Mouse (Mus musculus) macrophage (primary cell): ENCODE measurements around the gene Capns1. TPM values are rescaled to one million over a fixed set of nuclear protein-coding genes. Genes with fewer than 3 reads are reported as not detected.
"Not testable (repeated sequence)": the region's sequence is repeated elsewhere in the genome, so short reads cannot be mapped to it uniquely, and the experiment has no call there.

Experiments
- H3K27ac ChIP-seq: fragments of 350-480 bp; formaldehyde crosslinking; 2 replicates; pipeline ENCODE4 v1.9.0; 2021
- H3K36me3 ChIP-seq: fragments of 350-480 bp; formaldehyde crosslinking; 2 replicates; pipeline ENCODE4 v1.9.0; 2021; ENCODE audit errors: inconsistent target
- H3K4me3 ChIP-seq: fragments of 350-480 bp; formaldehyde crosslinking; 2 replicates; pipeline ENCODE4 v1.9.0; 2021; ENCODE audit errors: inconsistent target
- H3K79me2 ChIP-seq: fragments of 350-480 bp; formaldehyde crosslinking; 2 replicates; pipeline ENCODE4 v1.9.0; 2021; ENCODE audit errors: inconsistent target
- WGBS: methylation state at CpG from one replicate; pipeline ENCODE4 v1.1.7; 2026; ENCODE audit warnings: inconsistent platforms; ENCODE audit not compliant: missing documents; 5-methylcytosine and 5-hydroxymethylcytosine counted together
- polyA plus RNA-seq: library from polyadenylated mRNA; stranded (reverse); fragments of 250-400 nt; gene quantifications from 3 replicates; pipeline ENCODE4 v1.2.4, GENCODE M21; 2018; ENCODE audit warnings: inconsistent platforms

Capns1 gene
- polyA plus RNA-seq, 1 experiment from 2014 or later, result 602 TPM

DNA sequence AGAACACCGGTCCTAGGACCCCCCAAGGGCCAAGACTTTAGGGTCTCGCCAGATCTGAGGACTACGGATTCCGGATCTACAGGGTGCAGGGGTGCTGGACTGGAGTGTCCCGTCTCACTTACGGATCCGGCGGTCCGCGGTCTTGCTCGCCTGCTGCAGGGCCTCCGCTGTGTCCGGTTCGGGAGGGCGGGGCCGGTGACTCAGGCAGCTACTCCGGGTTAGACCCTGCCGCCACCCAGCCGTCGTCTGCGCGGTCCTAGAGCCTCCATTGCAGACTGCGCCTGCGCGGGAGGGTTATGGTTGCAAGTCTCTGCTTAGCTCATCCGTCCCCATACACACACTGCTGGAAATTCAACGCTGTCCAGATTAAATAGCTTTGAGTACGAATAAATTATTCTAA is 3.7 kb downstream of the Capns1 start:
- H3K4me3 ChIP-seq, result peak overlapping the region; percentile 99
- H3K27ac ChIP-seq, result peak overlapping the region; percentile 94
- peaks cover 44% of the 10 kb centered on the region for H3K79me2 ChIP-seq
- WGBS, result 0% methylated on average over 28 of the region's 28 CpGs
- peaks cover 31% of the 10 kb centered on the region for H3K36me3 ChIP-seq

- WGBS, result under 1% methylated on average over 24 of the region's 26 CpGs
- Histone ChIP-seq H3K27ac (peak overlapping the region; percentile 94), H3K36me3 (peaks cover 32% of the 10 kb centered on the region), H3K79me2 (peaks cover 44% of the 10 kb centered on the region), H3K4me3 (peak overlapping the region; percentile 99)
Measured at GRCm38 (mm10) chr7:30194101-30194831, 4.3 kb downstream of the Capns1 start.

GRCm38 (mm10) chr7:30193581-30194100 is 5.0 kb downstream of the Capns1 start:
- 6% methylated on average over 20 of the region's 26 CpGs for WGBS
- Histone ChIP-seq H3K27ac (peak overlapping the region; percentile 94), H3K4me3 (peak overlapping the region; percentile 99), H3K79me2 (peaks cover 44% of the 10 kb centered on the region), H3K36me3 (peaks cover 38% of the 10 kb centered on the region)

GRCm38 (mm10) chr7:30193013-30193412 is 5.6 kb downstream of the Capns1 start:
- 73% methylated on average over 9 of the region's 9 CpGs for WGBS
- Histone ChIP-seq H3K27ac (no peak overlapping the region; the same call in 1 of the 2 replicates), H3K79me2 (peaks cover 44% of the 10 kb centered on the region), H3K4me3 (peak overlapping the region; percentile 99; the same call in 1 of the 2 replicates), H3K36me3 (peaks cover 44% of the 10 kb centered on the region)

DNA sequence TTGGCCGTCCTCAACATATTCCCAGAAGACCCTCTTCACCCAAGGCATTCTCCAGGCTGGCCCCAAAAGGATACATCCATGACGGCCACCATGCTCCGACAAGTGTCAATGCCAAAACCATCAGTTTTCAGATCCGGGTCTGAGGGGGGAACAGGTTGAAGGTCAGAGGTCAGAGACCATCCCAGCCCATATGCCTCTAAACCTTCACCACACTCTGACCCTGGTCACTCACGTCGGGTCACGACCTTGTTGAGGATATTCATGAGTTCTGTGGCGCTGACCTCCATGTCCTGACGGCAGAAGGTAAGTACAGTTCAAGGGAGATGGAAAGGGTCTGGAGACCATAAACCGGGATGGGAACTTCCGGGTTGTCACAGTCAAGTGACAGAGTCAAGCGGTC is 6.5 kb downstream of the Capns1 start:
- Histone ChIP-seq H3K27ac (no peak overlapping the region), H3K36me3 (peaks cover 54% of the 10 kb centered on the region), H3K4me3 (no peak overlapping the region), H3K79me2 (peaks cover 44% of the 10 kb centered on the region)
- WGBS, result 99% methylated on average over 12 of the region's 12 CpGs

DNA sequence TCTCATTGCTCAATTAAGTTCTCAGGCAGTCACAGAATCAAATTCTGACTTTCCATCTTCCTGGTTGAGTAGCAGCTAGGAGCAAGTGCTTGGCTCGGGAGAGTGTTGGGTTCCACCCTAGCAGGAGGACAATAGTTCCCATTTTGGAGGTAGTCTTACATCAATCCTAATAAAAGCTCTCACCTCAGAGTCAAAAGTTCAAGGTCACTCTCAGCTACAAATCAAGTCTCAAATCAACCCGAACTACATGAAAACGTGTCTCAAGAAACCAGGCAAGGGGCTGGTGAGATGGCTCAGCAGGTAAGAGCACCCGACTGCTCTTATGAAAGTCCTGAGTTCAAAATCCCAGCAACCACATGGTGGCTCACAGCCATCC is 9.5 kb downstream of the Capns1 start:
- peaks cover 37% of the 10 kb centered on the region for H3K79me2 ChIP-seq
- WGBS, result 93% methylated on average over 4 of the region's 4 CpGs
- no peak overlapping the region for H3K27ac ChIP-seq
- H3K4me3 ChIP-seq, result no peak overlapping the region
- H3K36me3 ChIP-seq, result peaks cover 60% of the 10 kb centered on the region

DNA sequence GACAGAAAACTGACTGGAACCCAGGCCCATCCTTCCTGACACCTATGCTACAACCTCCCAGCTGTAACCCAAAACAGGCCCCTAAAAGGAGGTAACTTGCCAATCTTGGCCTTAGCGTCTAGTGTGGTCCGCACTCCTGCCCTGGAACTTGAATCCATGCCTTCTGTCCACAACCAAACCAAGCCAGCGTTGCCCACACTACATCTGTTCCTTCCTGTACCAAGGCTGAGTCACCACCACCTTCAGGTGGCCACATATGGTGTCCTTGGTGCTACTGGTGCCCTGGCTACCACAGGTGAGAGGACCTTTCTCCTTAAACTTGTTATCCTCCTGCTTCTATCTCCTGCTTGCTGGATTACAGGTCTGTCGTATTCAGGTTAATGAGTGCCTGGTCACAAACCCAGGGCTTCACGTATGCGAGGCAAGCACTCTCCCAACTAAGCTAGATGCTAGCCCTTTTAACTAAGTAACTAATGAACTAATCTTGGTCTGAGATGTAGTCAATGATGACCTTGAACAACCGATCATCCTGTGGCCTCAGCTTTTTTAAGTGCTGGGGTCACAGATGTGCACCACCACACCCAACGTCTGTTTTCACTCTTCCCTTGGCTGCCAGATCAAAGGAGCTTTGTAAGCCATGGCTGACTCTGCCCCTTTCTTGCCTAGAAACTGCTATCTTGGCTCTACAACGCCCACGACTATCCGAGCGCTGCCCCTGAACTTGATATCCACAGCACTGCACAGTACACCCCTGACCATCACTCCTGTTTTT is 10.1 kb downstream of the Capns1 start:
- H3K4me3 ChIP-seq, result no peak overlapping the region
- WGBS, result 94% methylated on average over 11 of the region's 12 CpGs
- H3K36me3 ChIP-seq, result peaks cover 60% of the 10 kb centered on the region
- H3K27ac ChIP-seq, result no peak overlapping the region
- peaks cover 33% of the 10 kb centered on the region for H3K79me2 ChIP-seq

GRCm38 (mm10) chr7:30184641-30185348 is 13.8 kb downstream of the Capns1 start:
- Histone ChIP-seq H3K4me3 (peak overlapping the region; percentile 27; the same call in 1 of the 2 replicates), H3K36me3 (peaks cover 28% of the 10 kb centered on the region), H3K79me2 (no peaks in the 10 kb centered on the region), H3K27ac (peak overlapping the region; percentile 52)
- WGBS, result 95% methylated on average over 13 of the region's 13 CpGs

- Histone ChIP-seq H3K4me3 (peak within 1 kb of the TSS; percentile 27), H3K36me3 (peaks cover 24% of the 10 kb centered on the region), H3K79me2 (no peaks in the 10 kb centered on the region), H3K27ac (peak within 1 kb of the TSS; percentile 52)
- 2% methylated on average over 11 of the region's 11 CpGs for WGBS
Measured at GRCm38 (mm10) chr7:30183879-30184289, 14.7 kb downstream of the Capns1 start, which contains the start of gene Cox7a1. Gene Cox7a1, plus strand, starts transcription at chr7:30184144.

DNA sequence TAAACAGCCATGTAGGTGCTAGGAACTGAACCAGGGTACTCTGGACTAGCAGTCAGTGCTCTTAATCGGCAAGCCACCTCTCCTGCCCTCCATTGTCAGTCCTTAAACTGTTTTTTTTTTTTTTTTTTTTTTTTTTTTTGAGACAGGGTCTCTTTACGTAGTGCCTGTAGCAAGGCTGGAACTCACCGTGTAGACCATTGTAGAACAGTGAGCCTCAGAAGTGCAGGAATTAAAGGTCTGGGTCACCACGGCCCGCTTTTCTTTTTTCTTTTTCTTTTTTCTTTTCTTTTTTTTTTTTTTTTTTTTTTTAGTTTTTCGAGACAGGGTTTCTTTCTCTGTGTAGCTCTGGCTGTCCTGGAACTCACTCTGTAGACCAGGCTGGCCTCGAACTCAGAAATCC is 15.4 kb downstream of the Capns1 start:
- H3K27ac ChIP-seq, H3K79me2 ChIP-seq, H3K4me3 ChIP-seq: not testable (repeated sequence)
- peaks cover 24% of the 10 kb centered on the region for H3K36me3 ChIP-seq
- WGBS, result 86% methylated on average over 3 of the region's 7 CpGs

DNA sequence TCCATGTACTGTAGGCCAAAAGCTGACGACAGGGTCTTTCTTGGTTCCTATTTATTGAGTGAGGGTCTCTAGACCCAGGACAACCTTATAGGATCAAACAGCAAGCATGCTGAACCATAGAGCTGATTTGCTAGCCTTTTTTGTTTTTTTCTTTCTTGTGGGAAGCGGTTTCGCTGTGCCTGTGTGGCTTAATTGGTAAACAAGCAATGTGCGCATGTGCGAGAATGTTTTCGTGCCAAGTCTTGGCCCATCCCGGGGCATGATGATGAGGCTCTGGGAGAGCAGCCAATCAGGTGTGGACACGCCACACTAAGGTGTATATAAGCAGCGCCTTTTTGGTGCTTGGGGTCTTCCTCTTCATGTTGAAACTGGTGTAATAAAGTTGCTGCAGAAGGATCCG is 16.7 kb downstream of the Capns1 start:
- 90% methylated on average over 10 of the region's 10 CpGs for WGBS
- H3K4me3 ChIP-seq, H3K27ac ChIP-seq, H3K79me2 ChIP-seq: not testable (repeated sequence)
- peaks cover 19% of the 10 kb centered on the region for H3K36me3 ChIP-seq

- H3K36me3 ChIP-seq, result peaks cover 14% of the 10 kb centered on the region; the same call in 1 of the 2 replicates
- 4% methylated on average over 4 of the region's 4 CpGs for WGBS
- no peak overlapping the region for H3K4me3 ChIP-seq
- H3K79me2 ChIP-seq, result no peaks in the 10 kb centered on the region
- H3K27ac ChIP-seq, result no peak overlapping the region
Measured at GRCm38 (mm10) chr7:30181308-30181707, 17.3 kb downstream of the Capns1 start.

DNA sequence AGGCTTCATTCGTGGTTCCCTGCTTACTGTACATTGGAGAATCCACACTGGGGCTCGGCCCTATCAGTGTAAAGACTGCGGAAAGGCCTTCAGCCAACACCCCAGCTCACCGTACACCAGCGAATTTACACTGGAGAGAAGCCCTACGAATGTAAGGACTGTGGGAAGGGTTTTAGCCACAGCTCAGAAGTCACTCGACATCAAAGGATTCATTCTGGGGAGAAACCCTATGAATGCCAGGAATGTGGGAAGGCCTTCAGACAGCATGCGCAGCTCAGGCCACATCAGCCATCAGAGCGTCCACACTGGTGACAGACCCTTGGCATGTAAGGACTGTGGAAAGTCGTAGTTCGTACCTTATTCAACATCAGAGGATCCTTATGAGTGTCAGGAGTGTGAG is 20.4 kb downstream of the Capns1 start:
- Histone ChIP-seq H3K36me3 (peaks cover 14% of the 10 kb centered on the region; the same call in 1 of the 2 replicates), H3K79me2 (no peaks in the 10 kb centered on the region), H3K27ac (no peak overlapping the region), H3K4me3 (no peak overlapping the region)
- 97% methylated on average over 11 of the region's 11 CpGs for WGBS

DNA sequence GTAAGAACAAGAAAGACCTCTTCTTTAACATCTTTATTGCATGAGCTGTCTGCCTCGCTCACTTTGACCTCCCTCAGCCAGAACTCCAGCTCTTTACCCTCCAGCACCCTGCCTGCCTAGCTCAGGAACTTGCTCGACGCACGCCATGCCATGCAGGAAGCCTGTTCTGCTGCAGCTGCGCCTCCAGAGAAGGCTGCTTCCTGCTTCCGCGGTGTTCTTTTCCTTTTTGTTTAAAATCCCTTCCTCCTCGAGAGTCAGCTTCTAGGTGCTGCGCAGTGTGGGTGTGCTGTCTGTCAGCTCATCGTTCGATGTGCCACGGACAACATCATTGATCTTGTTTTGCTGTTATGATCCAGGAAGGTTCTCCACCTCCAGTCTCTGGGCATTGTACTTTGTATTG is 22.1 kb downstream of the Capns1 start:
- no peak overlapping the region for H3K4me3 ChIP-seq
- 36% methylated on average over 12 of the region's 12 CpGs for WGBS
- H3K79me2 ChIP-seq, result no peaks in the 10 kb centered on the region
- H3K27ac ChIP-seq, result no peak overlapping the region
- H3K36me3 ChIP-seq, result peaks cover 14% of the 10 kb centered on the region; the same call in 1 of the 2 replicates
